Mouse (Mus musculus): ENCODE results near the gene Poln. TPM values are rescaled to one million over a fixed set of nuclear protein-coding genes. Genes with fewer than 3 reads are reported as not detected.

Gene Poln
- total and polyA plus RNA-seq, 3 experiments, result 4.3 to 7.0 (median 7.0) TPM

DNA sequence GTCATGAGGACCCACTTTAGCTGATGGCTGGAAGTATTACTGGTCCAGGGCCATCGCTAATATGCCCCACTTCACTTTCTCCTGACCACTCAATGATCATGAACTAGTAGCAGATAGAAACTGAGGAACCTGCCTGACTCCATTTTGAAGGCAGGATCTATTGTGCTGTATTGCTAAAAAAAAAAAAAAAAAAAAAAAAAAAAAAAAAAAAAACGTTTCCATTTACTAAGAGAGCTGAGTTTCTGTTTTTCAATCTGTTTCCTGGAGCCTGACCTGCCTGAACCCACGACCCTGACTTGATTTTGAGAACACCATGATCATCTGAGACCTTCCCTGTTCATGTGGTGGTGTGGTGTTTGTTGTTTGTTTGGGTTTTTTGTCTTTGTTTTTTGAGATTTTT is 193.0 kb downstream of the Poln start:
- no peak overlapping the region for H3K4me3 ChIP-seq
- no peaks in the 10 kb centered on the region for H3K4me1 ChIP-seq (ENCODE audit: control insufficient read depth, insufficient read depth, low read length)
- H3K36me3 ChIP-seq (ENCODE audit: control insufficient read depth, insufficient read depth, low read length), result no peaks in the 10 kb centered on the region
- no peaks in the 10 kb centered on the region for H3K27me3 ChIP-seq (ENCODE audit: control insufficient read depth, insufficient read depth, low read length)
- TF ChIP-seq EP300 (IDR thresholded peaks at IDR 0.05; ENCODE audit: insufficient read depth, low read depth, low read length) (no peak), CTCF (IDR thresholded peaks at IDR 0.05) (no peak), POLR2A (IDR thresholded peaks at IDR 0.05; ENCODE audit: insufficient read depth, low read depth, low read length) (no peak)
- H3K79me2 ChIP-seq (replicated peaks; ENCODE audit: control insufficient read depth, insufficient read depth, low read length), result no peaks in the 10 kb centered on the region
- intact Hi-C loops (cut with DNase I), result no loop called here
- H3K27ac ChIP-seq, result no peak overlapping the region
- WGBS, result 29% methylated on average over 3 of the region's 3 CpGs
- H3K9ac ChIP-seq (ENCODE audit: low read depth, low read length), result no peak overlapping the region
- DNase-seq, result no peak

DNA sequence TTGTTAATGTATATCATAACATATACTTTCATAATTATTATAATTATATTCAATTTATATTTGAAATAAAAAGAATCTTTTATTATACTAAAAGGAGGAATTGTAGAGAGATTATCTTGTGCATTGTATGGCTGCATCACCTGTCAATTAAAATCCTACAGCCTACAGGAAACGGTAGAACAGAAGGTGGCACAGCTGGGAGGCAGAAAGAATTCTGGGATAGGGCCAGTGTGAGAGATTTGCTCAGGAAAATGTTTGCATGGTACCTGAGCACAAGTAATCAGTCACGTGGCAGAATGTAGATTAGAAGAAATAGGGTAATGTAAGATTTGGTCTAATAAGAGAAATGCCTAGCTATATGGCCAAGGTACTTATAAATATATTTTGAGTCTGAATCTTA is 194.5 kb downstream of the Poln start:
- Histone ChIP-seq H3K9ac (ENCODE audit: low read depth, low read length) (no peak overlapping the region), H3K27ac (no peak overlapping the region), H3K4me1 (ENCODE audit: control insufficient read depth, insufficient read depth, low read length) (no peaks in the 10 kb centered on the region), H3K4me3 (no peak overlapping the region), H3K27me3 (ENCODE audit: control insufficient read depth, insufficient read depth, low read length) (no peaks in the 10 kb centered on the region), H3K36me3 (ENCODE audit: control insufficient read depth, insufficient read depth, low read length) (no peaks in the 10 kb centered on the region), H3K79me2 (replicated peaks; ENCODE audit: control insufficient read depth, insufficient read depth, low read length) (no peaks in the 10 kb centered on the region)
- DNase-seq, result no peak
- intact Hi-C loops (cut with DNase I), result no loop called here
- TF ChIP-seq POLR2A (IDR thresholded peaks at IDR 0.05; ENCODE audit: insufficient read depth, low read depth, low read length), result no peak
- 60% methylated on average over 2 of the region's 2 CpGs for WGBS

DNA sequence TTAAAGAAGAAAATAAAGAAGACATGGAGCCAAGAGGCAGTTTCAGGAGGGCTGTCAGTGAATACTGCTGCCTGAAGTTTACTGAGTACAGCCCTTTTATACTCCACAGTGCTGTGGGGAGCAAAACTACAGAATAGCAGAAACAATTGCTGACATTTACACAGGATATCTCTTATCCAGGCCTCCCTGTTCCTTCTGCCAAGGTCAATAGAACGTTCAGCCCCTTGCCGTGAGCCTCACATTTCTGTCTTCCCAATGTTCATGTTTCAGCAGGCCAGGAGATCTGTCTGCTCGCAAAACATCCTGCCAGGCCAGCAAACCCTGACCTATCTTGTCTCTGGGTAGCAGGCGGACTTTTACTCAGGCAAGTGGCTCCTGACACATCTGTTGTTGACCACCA is 209.9 kb downstream of the Poln start:
- Histone ChIP-seq H3K36me3 (ENCODE audit: control insufficient read depth, insufficient read depth, low read length) (no peaks in the 10 kb centered on the region), H3K4me1 (ENCODE audit: control insufficient read depth, insufficient read depth, low read length) (peaks cover 4% of the 10 kb centered on the region), H3K27me3 (ENCODE audit: control insufficient read depth, insufficient read depth, low read length) (no peaks in the 10 kb centered on the region), H3K79me2 (replicated peaks; ENCODE audit: control insufficient read depth, insufficient read depth, low read length) (no peaks in the 10 kb centered on the region), H3K4me3 (no peak overlapping the region), H3K9ac (ENCODE audit: low read depth, low read length) (no peak overlapping the region), H3K27ac (peak overlapping the region; percentile 11; the same call in 1 of the 2 replicates)
- DNase-seq, result no peak
- no peak for TF ChIP-seq EP300 (IDR thresholded peaks at IDR 0.05; ENCODE audit: insufficient read depth, low read depth, low read length)
- WGBS, result 31% methylated on average over 4 of the region's 4 CpGs
- intact Hi-C loops (cut with DNase I), result loop anchor here (10.0 kb wide), 1 partner anchor 105 kb away; no protein-coding TSS in a partner anchor

Other genes with a start within 250 kb of the Poln start
- 10 to 100 TPM; 10.3 to 10.4 TPM for gene Nelfa, start 233.0 kb downstream of the Poln start, total RNA-seq (2021)
- gene Nelfa, start 233.0 kb downstream of the Poln start, polyA plus RNA-seq (2012; rRNA removed), result 15.8 and 18.4 TPM in 2 replicates
- gene Gm1673, start 186.0 kb downstream of the Poln start, total RNA-seq (2021), result 1 to 10 TPM; 2.2 to 2.6 TPM
- gene Gm1673, start 186.0 kb downstream of the Poln start, polyA plus RNA-seq (2012; rRNA removed), result 3.7 and 7.6 TPM in 2 replicates
- 1 to 10 TPM; 1.1 TPM for gene Nat8l, start 173.5 kb downstream of the Poln start, total RNA-seq (2021)
- gene Nat8l, start 173.5 kb downstream of the Poln start, polyA plus RNA-seq (2012; rRNA removed), result 3.1 and 5.7 TPM in 2 replicates
- 1 to 10 TPM; 3.2 to 4.8 TPM for gene Haus3, start 79 bp upstream of the Poln start, total RNA-seq (2021)
- gene Haus3, start 79 bp upstream of the Poln start, polyA plus RNA-seq (2012; rRNA removed), result 0.92 and 1.8 TPM in 2 replicates
- 10 to 100 TPM; 63.3 to 71.4 TPM for gene Mxd4, start 18.3 kb upstream of the Poln start, total RNA-seq (2021)
- 78.1 and 89.8 TPM in 2 replicates for gene Mxd4, start 18.3 kb upstream of the Poln start, polyA plus RNA-seq (2012; rRNA removed)
- under 1 TPM; 0.65 to 0.75 TPM for gene Zfyve28, start 119.0 kb upstream of the Poln start, total RNA-seq (2021)
- gene Zfyve28, start 119.0 kb upstream of the Poln start, polyA plus RNA-seq (2012; rRNA removed), result 1.3 and 1.7 TPM in 2 replicates
- not detected for gene Cfap99, start 119.2 kb upstream of the Poln start, total RNA-seq (2021)
- not detected in 2 replicates for gene Cfap99, start 119.2 kb upstream of the Poln start, polyA plus RNA-seq (2012; rRNA removed)
- gene Rnf4, start 166.8 kb upstream of the Poln start, total RNA-seq (2021), result 10 to 100 TPM; 30.9 to 31.5 TPM
- gene Rnf4, start 166.8 kb upstream of the Poln start, polyA plus RNA-seq (2012; rRNA removed), result 27.2 and 44.3 TPM in 2 replicates
- 10 to 100 TPM; 24.7 TPM for gene Fam193a, start 200.5 kb upstream of the Poln start, total RNA-seq (2021)
- 23.6 and 31.3 TPM in 2 replicates for gene Fam193a, start 200.5 kb upstream of the Poln start, polyA plus RNA-seq (2012; rRNA removed)